Mouse (Mus musculus) bone marrow macrophage, adult 2 months (primary cell): Measurements from ENCODE around the gene Exoc6b.

Experiments used
- CTCF ChIP-seq: IDR thresholded peaks from 2 replicates; pipeline ENCODE4 v1.5.1; 2012; ENCODE audit warnings: low read depth, mild to moderate bottlenecking, low read length, moderate library complexity
- POLR2A ChIP-seq: IDR thresholded peaks from 2 replicates; pipeline ENCODE4 v1.6.1; 2012; ENCODE audit warnings: mild to moderate bottlenecking, low read depth, low read length, borderline replicate concordance

DNA sequence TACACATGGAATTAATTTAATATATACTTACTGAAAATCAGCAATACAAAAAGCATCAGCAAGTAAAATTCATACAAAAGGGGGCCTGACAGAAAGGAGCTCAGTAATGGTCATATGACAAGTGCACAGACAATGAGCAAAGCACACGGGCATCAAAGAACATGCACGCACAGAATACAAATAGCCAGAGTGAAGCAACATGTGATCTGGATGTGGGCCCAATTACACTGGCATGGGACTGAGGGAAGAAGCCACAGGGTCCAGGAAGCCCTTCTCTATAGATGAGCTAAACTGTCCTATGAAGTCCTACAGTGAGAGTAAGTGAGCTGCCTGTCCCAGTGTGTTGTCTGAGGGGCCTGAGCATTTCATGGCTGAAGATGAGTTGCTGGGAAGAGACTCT, 376.1 kb downstream of the Exoc6b start:
- TF ChIP-seq CTCF, result no peak
- TF ChIP-seq POLR2A, result no peak
